Mouse (Mus musculus): ENCODE measurements at regions not wholly inside any gene's neighbourhood (a gene's known extent, or its start where the extent isn't known, plus 50 kb on each side); places are given as distances from the start of the nearest gene placed in this dataset.

- TF ChIP-seq CTCF (IDR thresholded peaks at IDR 0.05; ENCODE audit: low read depth) (no peak), EP300 (IDR thresholded peaks at IDR 0.05; ENCODE audit: low read depth) (no peak)
Measured at GRCm38 (mm10) chr15:5517244-5517966, 273.4 kb upstream of the Ptger4 start.

Data from liver, postnatal 0 days (tissue).